In the genomic region with DNA sequence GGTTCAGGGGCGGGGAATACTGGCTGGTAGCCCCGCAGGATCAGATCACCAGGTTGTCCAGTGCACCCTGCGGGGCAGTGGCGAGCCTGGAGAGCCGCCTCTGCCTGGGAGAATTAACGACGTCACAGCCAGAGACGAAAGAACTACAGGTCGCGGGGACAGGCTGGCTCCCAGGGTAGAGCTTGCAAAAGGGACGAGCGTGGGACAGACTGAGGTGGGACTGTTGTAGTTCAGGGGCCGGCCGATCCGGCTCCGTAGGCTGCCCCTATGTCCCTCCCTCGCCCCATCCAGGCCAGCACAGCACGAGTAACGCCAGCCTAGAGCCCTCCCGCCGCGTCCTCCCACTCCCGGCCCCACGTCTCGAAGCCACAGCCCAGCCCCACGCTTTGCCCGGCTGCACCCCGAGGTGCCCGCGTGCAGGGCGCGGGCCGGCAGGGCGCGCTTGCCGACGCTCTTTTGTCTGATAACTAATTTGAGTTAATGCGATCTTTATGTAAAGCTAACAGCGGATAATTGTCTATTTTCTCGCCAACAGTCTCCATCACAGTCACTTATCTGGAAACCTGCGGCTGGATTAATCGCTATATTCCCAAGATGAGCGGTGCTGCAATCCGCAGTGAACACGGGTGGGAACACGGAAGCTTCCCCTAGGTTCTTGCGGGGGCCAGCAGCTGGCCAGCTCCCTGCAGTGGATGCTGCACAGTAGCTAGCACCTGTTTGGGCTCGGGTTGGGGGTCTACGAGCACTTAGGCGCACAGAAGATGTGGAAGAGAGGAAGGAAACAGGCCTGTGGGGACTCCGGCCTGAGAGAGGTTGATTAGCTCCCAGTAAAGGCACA, we compare ENCODE assay signal across 9 mouse cellular contexts. TPM values are rescaled to one million over a fixed set of nuclear protein-coding genes. Genes with fewer than 3 reads are reported as not detected.
DNase-seq lines count a peak whose midpoint lies in the region; ATAC-seq lines count a peak whose summit lies in the region.
"Had no signal": no experiment of that assay in that cellular context is flagged by ENCODE, and none has a peak within 500 bp of the region (broad histone marks: within the 10 kb centered on the region; RNA-seq: fewer than 3 reads in every experiment).

No protein-coding gene starts in this region.

- no peaks in the 10 kb centered on the region for H3K9me3 ChIP-seq in heart, embryonic 16.5 days (replicated peaks; ENCODE audit: control insufficient read depth, low read length)
- no peaks in the 10 kb centered on the region for H3K9me3 ChIP-seq in embryonic facial prominence, embryonic 12.5 days
- no peaks in the 10 kb centered on the region; the same call in 1 of the 2 replicates for H3K9me3 ChIP-seq in hindbrain, embryonic 16.5 days (ENCODE audit: control insufficient read depth, low read length)
- no peaks in the 10 kb centered on the region for H3K9me3 ChIP-seq in neural tube, embryonic 12.5 days

- H3K4me1 ChIP-seq in heart, embryonic 16.5 days (ENCODE audit: control insufficient read depth, insufficient read depth, low read length): peaks cover 3% of the 10 kb centered on the region; the same call in 1 of the 2 replicates
- peaks cover 12% of the 10 kb centered on the region for H3K4me1 ChIP-seq in embryonic facial prominence, embryonic 12.5 days
- H3K4me1 ChIP-seq in hindbrain, embryonic 16.5 days (ENCODE audit: control insufficient read depth, insufficient read depth, low read depth, low read length): peaks cover 20% of the 10 kb centered on the region
- peaks cover 42% of the 10 kb centered on the region for H3K4me1 ChIP-seq in neural tube, embryonic 12.5 days

- no peak overlapping the region for H3K27ac ChIP-seq in heart, embryonic 16.5 days (ENCODE audit: low read length)
- H3K27ac ChIP-seq in embryonic facial prominence, embryonic 12.5 days: no peak overlapping the region
- peak overlapping the region; percentile 70 for H3K27ac ChIP-seq in hindbrain, embryonic 16.5 days (ENCODE audit: low read depth, low read length)
- no peak overlapping the region for H3K27ac ChIP-seq in neural tube, embryonic 12.5 days

- H3K36me3 ChIP-seq in heart, embryonic 16.5 days (ENCODE audit: control insufficient read depth, insufficient read depth): no peaks in the 10 kb centered on the region
- no peaks in the 10 kb centered on the region for H3K36me3 ChIP-seq in embryonic facial prominence, embryonic 12.5 days
- no peaks in the 10 kb centered on the region for H3K36me3 ChIP-seq in hindbrain, embryonic 16.5 days (ENCODE audit: control insufficient read depth, insufficient read depth, low read length)
- no peaks in the 10 kb centered on the region for H3K36me3 ChIP-seq in neural tube, embryonic 12.5 days

- peaks cover 93% of the 10 kb centered on the region for H3K27me3 ChIP-seq in heart, embryonic 16.5 days (ENCODE audit: control insufficient read depth, insufficient read depth, low read length)
- H3K27me3 ChIP-seq in embryonic facial prominence, embryonic 12.5 days: peaks cover 91% of the 10 kb centered on the region
- H3K27me3 ChIP-seq in hindbrain, embryonic 16.5 days (replicated peaks; ENCODE audit: control insufficient read depth, insufficient read depth, low read length): peaks cover 52% of the 10 kb centered on the region
- H3K27me3 ChIP-seq in neural tube, embryonic 12.5 days (replicated peaks): peaks cover 88% of the 10 kb centered on the region

- H3K9ac ChIP-seq in heart, embryonic 16.5 days (ENCODE audit: low read length): no peak overlapping the region
- H3K9ac ChIP-seq in embryonic facial prominence, embryonic 12.5 days: no peak overlapping the region
- peak overlapping the region; percentile 54 for H3K9ac ChIP-seq in hindbrain, embryonic 16.5 days (ENCODE audit: low read depth, low read length)
- H3K9ac ChIP-seq in neural tube, embryonic 12.5 days: peak overlapping the region; percentile 53

- H3K4me3 ChIP-seq in heart, embryonic 16.5 days (ENCODE audit: low read length): peak overlapping the region; percentile 24
- H3K4me3 ChIP-seq in embryonic facial prominence, embryonic 12.5 days: peak overlapping the region; percentile 15; the same call in 1 of the 2 replicates
- H3K4me3 ChIP-seq in hindbrain, embryonic 16.5 days (ENCODE audit: low read length): peak overlapping the region; percentile 36
- H3K4me3 ChIP-seq in neural tube, embryonic 12.5 days: peak overlapping the region; percentile 21; the same call in 1 of the 2 replicates

- no peak for DNase-seq in heart, adult 8-10 months (ENCODE audit: low spot score)
- no peak for DNase-seq in ovary, postnatal 14 days (ENCODE audit: low spot score)
- DNase-seq in testis, postnatal 14 days (ENCODE audit: low spot score): no peak

- ATAC-seq in heart, embryonic 16.5 days (replicated peaks; ENCODE audit: extremely low read depth, insufficient read depth, low FRiP score): no peak
- ATAC-seq in embryonic facial prominence, embryonic 12.5 days (ENCODE audit: insufficient number of reproducible peaks, insufficient read depth, low FRiP score, low TSS enrichment): no peak; the same call in 1 of the 2 replicates
- peak; percentile 35; the same call in 1 of the 2 replicates for ATAC-seq in hindbrain, embryonic 16.5 days
- peak; percentile 54; the same call in 1 of the 2 replicates for ATAC-seq in neural tube, embryonic 12.5 days (ENCODE audit: low FRiP score, low read depth)
- ATAC-seq in inflammation-experienced regulatory T-cells, adult 6 months: no peak

- peak overlapping the region; percentile 42 for H3K4me2 ChIP-seq in heart, embryonic 16.5 days (ENCODE audit: low read depth, low read length)
- H3K4me2 ChIP-seq in embryonic facial prominence, embryonic 12.5 days (replicated peaks): peak overlapping the region; percentile 34
- H3K4me2 ChIP-seq in hindbrain, embryonic 16.5 days (ENCODE audit: low read length): peak overlapping the region; percentile 63
- H3K4me2 ChIP-seq in neural tube, embryonic 12.5 days (replicated peaks): peak overlapping the region; percentile 58

- 2% methylated on average over 51 of the region's 51 CpGs for WGBS in heart, embryonic 16.5 days
- WGBS in embryonic facial prominence, embryonic 12.5 days: 2% methylated on average over 51 of the region's 51 CpGs
- WGBS in hindbrain, embryonic 16.5 days: 2% methylated on average over 47 of the region's 51 CpGs
- WGBS in neural tube, embryonic 12.5 days: 1% methylated on average over 51 of the region's 51 CpGs

RNA-seq across cellular contexts. Expression of a gene that starts 36.0 kb away (rescaled TPM):
- not detected in 2 replicates for polyA plus RNA-seq in heart, embryonic 16.5 days (2015; fragmentation: Nextera tagmentation; extraction: Ambion mirVana)
- not detected for total RNA-seq in heart, adult 8-10 months (2022)
- polyA plus RNA-seq in embryonic facial prominence, embryonic 12.5 days (2016; fragmentation: Nextera tagmentation; extraction: Ambion mirVana): 0.50 and 0.51 TPM in 2 replicates
- 1.2 and 1.4 TPM in 2 replicates for polyA plus RNA-seq in hindbrain, embryonic 16.5 days (2015; fragmentation: Nextera tagmentation; extraction: Ambion mirVana)
- 1.9 and 2.0 TPM in 2 replicates for polyA plus RNA-seq in neural tube, embryonic 12.5 days (2016; fragmentation: Nextera tagmentation; extraction: Ambion mirVana)
- polyA plus RNA-seq in inflammation-experienced regulatory T-cells, adult 6 months (2017; shearing (Covaris generic)): not detected
- polyA plus RNA-seq: liver, embryonic 16.5 days had no signal

Comparison
In these comparisons a context has a peak if more than half of its experiments do, and no peak if none do; other contexts are left out.
1. ATAC-seq: peak in hindbrain, embryonic 16.5 days (single experiment) and neural tube, embryonic 12.5 days (single experiment); none in heart, embryonic 16.5 days (single experiment), embryonic facial prominence, embryonic 12.5 days (single experiment) and inflammation-experienced regulatory T-cells, adult 6 months (single experiment).
2. H3K9ac ChIP-seq: peak in hindbrain, embryonic 16.5 days (single experiment) and neural tube, embryonic 12.5 days (single experiment); none in heart, embryonic 16.5 days (single experiment) and embryonic facial prominence, embryonic 12.5 days (single experiment).
3. Peak in every context shown above with its lines, with median percentiles within 50 percentile points of each other: H3K4me2 ChIP-seq and H3K4me3 ChIP-seq.